Mouse (Mus musculus): ENCODE measurements around the gene Prdm10. TPM values are rescaled to one million over a fixed set of nuclear protein-coding genes. Genes with fewer than 3 reads are reported as not detected.

Prdm10 gene
- 9.1 and 9.7 TPM in 2 replicates for polyA plus RNA-seq (2014; fragmentation: Nextera tagmentation; extraction: Ambion mirVana)

DNA sequence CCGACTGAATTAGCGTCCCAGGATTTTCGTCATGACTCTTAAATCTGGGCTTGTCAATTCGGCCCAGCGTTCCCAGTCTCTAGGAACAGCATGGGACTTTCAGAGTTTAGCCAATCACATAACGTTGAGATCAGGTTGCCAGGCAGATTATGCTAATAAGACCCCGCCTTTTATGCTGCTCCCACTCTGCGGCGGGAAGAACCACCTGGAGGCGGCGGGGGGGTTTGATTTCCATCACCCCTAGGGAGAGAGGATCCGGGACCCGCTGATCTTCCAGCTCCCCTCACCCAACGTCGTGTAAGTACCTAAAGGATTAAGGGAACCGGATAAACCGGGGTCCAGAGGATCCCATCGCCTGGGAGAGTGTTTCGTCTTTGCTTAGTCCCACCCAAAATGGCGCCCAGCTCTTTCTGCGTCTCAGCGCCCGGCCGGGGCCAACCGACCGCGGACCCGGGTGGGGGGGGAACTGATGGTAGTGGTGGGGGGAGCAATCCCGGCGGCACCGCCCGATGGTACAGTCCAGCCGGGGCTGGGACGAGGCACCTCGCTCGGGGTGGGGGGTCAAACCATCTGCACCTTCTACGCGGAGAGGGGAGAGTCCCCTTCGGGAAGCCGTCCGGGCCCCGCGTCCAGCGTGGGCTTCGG is at the start of gene Prdm10:
TSS of gene Prdm10 (plus strand) at position 173 of the 645 bp plus-strand sequence.
- Histone ChIP-seq H3K4me1 (ENCODE audit: control insufficient read depth, insufficient read depth, low read length) (peaks cover 14% of the 10 kb centered on the region), H3K9me3 (ENCODE audit: control insufficient read depth, low read length) (no peaks in the 10 kb centered on the region), H3K4me2 (ENCODE audit: low read length) (peak within 1 kb of the TSS; percentile 86), H3K27ac (replicated peaks; ENCODE audit: low read depth, low read length) (peak within 1 kb of the TSS; percentile 100), H3K4me3 (replicated peaks; ENCODE audit: low read depth, low read length) (peak within 1 kb of the TSS; percentile 74), H3K27me3 (ENCODE audit: control insufficient read depth, insufficient read depth, low read length) (no peaks in the 10 kb centered on the region), H3K36me3 (ENCODE audit: control insufficient read depth, insufficient read depth, low read length) (no peaks in the 10 kb centered on the region), H3K9ac (replicated peaks; ENCODE audit: low read length) (peak within 1 kb of the TSS; percentile 98)
- ATAC-seq (ENCODE audit: low FRiP score, low TSS enrichment) (peak; percentile 94), DNase-seq (peak; percentile 98)
- WGBS: under 1% methylated on average over 45 of the region's 45 CpGs

GRCm38 (mm10) chr9:31235030-31235429 is 45.3 kb upstream of the Prdm10 start:
- no peaks in the 10 kb centered on the region for H3K9me3 ChIP-seq (ENCODE audit: control insufficient read depth, low read length)
- no peaks in the 10 kb centered on the region for H3K27me3 ChIP-seq (ENCODE audit: control insufficient read depth, insufficient read depth, low read length)
- no peaks in the 10 kb centered on the region for H3K4me1 ChIP-seq (ENCODE audit: control insufficient read depth, insufficient read depth, low read length)
- H3K36me3 ChIP-seq (ENCODE audit: control insufficient read depth, insufficient read depth, low read length): no peaks in the 10 kb centered on the region
- H3K4me2 ChIP-seq (ENCODE audit: low read length): no peak overlapping the region
- DNase-seq (peak; percentile 28), ATAC-seq (ENCODE audit: low FRiP score, low TSS enrichment) (no peak)
- H3K9ac ChIP-seq (replicated peaks; ENCODE audit: low read length): no peak overlapping the region
- no peak overlapping the region for H3K4me3 ChIP-seq (replicated peaks; ENCODE audit: low read depth, low read length)
- no peak overlapping the region for H3K27ac ChIP-seq (replicated peaks; ENCODE audit: low read depth, low read length)
- WGBS: 58% methylated on average over 4 of the region's 4 CpGs

GRCm38 (mm10) chr9:31235489-31235888 is 44.8 kb upstream of the Prdm10 start:
- H3K27me3 ChIP-seq (ENCODE audit: control insufficient read depth, insufficient read depth, low read length): no peaks in the 10 kb centered on the region
- no peak overlapping the region for H3K4me3 ChIP-seq (replicated peaks; ENCODE audit: low read depth, low read length)
- H3K36me3 ChIP-seq (ENCODE audit: control insufficient read depth, insufficient read depth, low read length): no peaks in the 10 kb centered on the region
- no peaks in the 10 kb centered on the region for H3K4me1 ChIP-seq (ENCODE audit: control insufficient read depth, insufficient read depth, low read length)
- H3K4me2 ChIP-seq (ENCODE audit: low read length): no peak overlapping the region
- 78% methylated on average over 9 of the region's 9 CpGs for WGBS
- ATAC-seq (ENCODE audit: low FRiP score, low TSS enrichment): no peak
- no peak for DNase-seq
- H3K9me3 ChIP-seq (ENCODE audit: control insufficient read depth, low read length): no peaks in the 10 kb centered on the region
- no peak overlapping the region for H3K27ac ChIP-seq (replicated peaks; ENCODE audit: low read depth, low read length)
- no peak overlapping the region for H3K9ac ChIP-seq (replicated peaks; ENCODE audit: low read length)

GRCm38 (mm10) chr9:31236079-31236478 is 44.3 kb upstream of the Prdm10 start:
- Histone ChIP-seq H3K4me3 (replicated peaks; ENCODE audit: low read depth, low read length) (no peak overlapping the region), H3K27me3 (ENCODE audit: control insufficient read depth, insufficient read depth, low read length) (no peaks in the 10 kb centered on the region), H3K9me3 (ENCODE audit: control insufficient read depth, low read length) (no peaks in the 10 kb centered on the region), H3K9ac (replicated peaks; ENCODE audit: low read length) (no peak overlapping the region), H3K36me3 (ENCODE audit: control insufficient read depth, insufficient read depth, low read length) (no peaks in the 10 kb centered on the region), H3K27ac (replicated peaks; ENCODE audit: low read depth, low read length) (no peak overlapping the region), H3K4me1 (ENCODE audit: control insufficient read depth, insufficient read depth, low read length) (no peaks in the 10 kb centered on the region), H3K4me2 (ENCODE audit: low read length) (no peak overlapping the region)
- ATAC-seq (ENCODE audit: low FRiP score, low TSS enrichment) (no peak), DNase-seq (no peak)
- WGBS: 79% methylated on average over 5 of the region's 5 CpGs

GRCm38 (mm10) chr9:31238526-31238925 is 41.8 kb upstream of the Prdm10 start:
- DNase-seq (no peak), ATAC-seq (ENCODE audit: low FRiP score, low TSS enrichment) (no peak)
- H3K9ac ChIP-seq (replicated peaks; ENCODE audit: low read length): no peak overlapping the region
- H3K36me3 ChIP-seq (ENCODE audit: control insufficient read depth, insufficient read depth, low read length): no peaks in the 10 kb centered on the region
- WGBS: 86% methylated on average over 2 of the region's 2 CpGs
- no peaks in the 10 kb centered on the region for H3K9me3 ChIP-seq (ENCODE audit: control insufficient read depth, low read length)
- H3K4me2 ChIP-seq (ENCODE audit: low read length): no peak overlapping the region
- H3K27ac ChIP-seq (replicated peaks; ENCODE audit: low read depth, low read length): no peak overlapping the region
- H3K27me3 ChIP-seq (ENCODE audit: control insufficient read depth, insufficient read depth, low read length): no peaks in the 10 kb centered on the region
- H3K4me1 ChIP-seq (ENCODE audit: control insufficient read depth, insufficient read depth, low read length): no peaks in the 10 kb centered on the region
- no peak overlapping the region for H3K4me3 ChIP-seq (replicated peaks; ENCODE audit: low read depth, low read length)

DNA sequence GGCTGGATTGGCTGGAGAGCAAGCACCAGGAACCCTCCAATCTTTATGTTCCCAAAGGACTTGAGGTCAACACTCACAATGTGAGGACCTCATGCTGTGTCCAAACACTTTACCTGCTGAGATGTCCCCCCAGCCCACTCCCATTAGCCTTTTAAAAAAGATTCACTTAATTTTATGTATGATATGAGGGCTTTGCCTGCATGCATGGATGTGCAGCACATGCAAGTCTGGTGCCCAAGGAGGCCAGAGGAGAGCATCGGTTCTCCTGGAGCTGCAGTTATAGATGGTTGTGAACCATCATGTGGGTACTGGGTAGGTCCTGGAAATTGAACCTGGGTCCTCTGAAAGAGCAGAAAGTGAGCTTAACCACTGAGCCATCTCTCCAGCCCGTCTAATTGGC is 40.8 kb upstream of the Prdm10 start:
- Histone ChIP-seq H3K36me3 (ENCODE audit: control insufficient read depth, insufficient read depth, low read length) (no peaks in the 10 kb centered on the region), H3K27ac (replicated peaks; ENCODE audit: low read depth, low read length) (no peak overlapping the region), H3K4me3 (replicated peaks; ENCODE audit: low read depth, low read length) (no peak overlapping the region), H3K27me3 (ENCODE audit: control insufficient read depth, insufficient read depth, low read length) (no peaks in the 10 kb centered on the region), H3K4me1 (ENCODE audit: control insufficient read depth, insufficient read depth, low read length) (no peaks in the 10 kb centered on the region), H3K9ac (replicated peaks; ENCODE audit: low read length) (no peak overlapping the region), H3K4me2 (ENCODE audit: low read length) (no peak overlapping the region), H3K9me3 (ENCODE audit: control insufficient read depth, low read length) (no peaks in the 10 kb centered on the region)
- ATAC-seq (ENCODE audit: low FRiP score, low TSS enrichment) (no peak), DNase-seq (no peak)
- WGBS: 93% methylated on average over 2 of the region's 2 CpGs

DNA sequence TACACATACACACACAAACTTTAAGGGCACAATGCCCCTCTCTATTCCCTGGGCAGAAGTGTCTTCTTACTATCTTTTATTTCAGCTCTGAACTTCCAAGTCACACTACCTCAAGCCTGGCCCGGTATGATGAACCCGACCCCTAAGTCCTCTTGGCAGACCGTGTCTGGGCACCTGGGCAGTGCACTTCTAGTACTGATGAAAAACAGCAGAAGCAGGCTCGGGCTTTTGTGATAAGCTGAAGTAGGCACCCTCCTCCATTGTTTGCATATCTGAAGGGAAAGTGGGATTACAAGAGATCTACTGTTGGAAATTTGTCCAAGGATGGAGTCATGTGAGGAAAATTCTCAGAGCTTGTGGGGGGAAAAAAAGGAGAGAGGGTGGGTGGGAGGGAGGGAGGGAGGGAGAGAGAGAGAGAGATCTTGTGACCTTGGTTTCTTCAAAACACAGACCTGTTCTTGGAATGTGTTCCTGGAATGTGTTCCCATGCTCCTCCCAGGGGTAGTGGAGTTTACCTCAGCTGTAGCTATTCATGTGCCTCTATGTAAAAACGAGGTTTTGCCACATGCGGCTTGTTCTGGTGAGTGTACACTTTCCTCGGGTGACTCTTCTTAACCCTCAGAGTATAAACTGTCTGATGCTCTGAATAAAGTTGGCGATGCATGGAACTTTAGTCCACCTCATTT is 39.7 kb upstream of the Prdm10 start:
- no peak overlapping the region for H3K9ac ChIP-seq (replicated peaks; ENCODE audit: low read length)
- no peaks in the 10 kb centered on the region for H3K9me3 ChIP-seq (ENCODE audit: control insufficient read depth, low read length)
- no peak overlapping the region for H3K27ac ChIP-seq (replicated peaks; ENCODE audit: low read depth, low read length)
- WGBS: 88% methylated on average over 8 of the region's 8 CpGs
- no peak overlapping the region for H3K4me2 ChIP-seq (ENCODE audit: low read length)
- ATAC-seq (ENCODE audit: low FRiP score, low TSS enrichment): no peak
- no peaks in the 10 kb centered on the region for H3K36me3 ChIP-seq (ENCODE audit: control insufficient read depth, insufficient read depth, low read length)
- no peak for DNase-seq
- H3K4me3 ChIP-seq (replicated peaks; ENCODE audit: low read depth, low read length): no peak overlapping the region
- no peaks in the 10 kb centered on the region for H3K4me1 ChIP-seq (ENCODE audit: control insufficient read depth, insufficient read depth, low read length)
- no peaks in the 10 kb centered on the region for H3K27me3 ChIP-seq (ENCODE audit: control insufficient read depth, insufficient read depth, low read length)

- no peak overlapping the region for H3K27ac ChIP-seq (replicated peaks; ENCODE audit: low read depth, low read length)
- no peaks in the 10 kb centered on the region for H3K4me1 ChIP-seq (ENCODE audit: control insufficient read depth, insufficient read depth, low read length)
- 88% methylated on average over 7 of the region's 7 CpGs for WGBS
- no peak overlapping the region for H3K9ac ChIP-seq (replicated peaks; ENCODE audit: low read length)
- no peak for ATAC-seq (ENCODE audit: low FRiP score, low TSS enrichment)
- H3K4me2 ChIP-seq (ENCODE audit: low read length): no peak overlapping the region
- no peak for DNase-seq
- no peaks in the 10 kb centered on the region for H3K36me3 ChIP-seq (ENCODE audit: control insufficient read depth, insufficient read depth, low read length)
- H3K27me3 ChIP-seq (ENCODE audit: control insufficient read depth, insufficient read depth, low read length): no peaks in the 10 kb centered on the region
- H3K9me3 ChIP-seq (ENCODE audit: control insufficient read depth, low read length): no peaks in the 10 kb centered on the region
- no peak overlapping the region for H3K4me3 ChIP-seq (replicated peaks; ENCODE audit: low read depth, low read length)
These were observed 39.1 kb upstream of the Prdm10 start for GRCm38 (mm10) chr9:31241208-31241699.
